Mouse (Mus musculus) MEL (cell line): ENCODE results near the gene Inpp5a.

Experiments used
- BHLHE40 ChIP-seq: IDR thresholded peaks from 2 replicates; pipeline ENCODE4 v1.6.1; 2012; ENCODE audit warnings: low read depth, mild to moderate bottlenecking, inconsistent platforms, low read length, improper control_type of control experiment, borderline replicate concordance
- CTCF ChIP-seq, 3 experiments: IDR thresholded peaks in 2 of 3; conservative IDR thresholded peaks in 1 of 3; 2 replicates each; pipeline ENCODE4 v1.5.1; 2011 to 2012; ENCODE audit warnings: low read length in 3 of 3, low read depth in 2 of 3, mild to moderate bottlenecking in 2 of 3, improper control_type of control experiment in 1 of 3, inconsistent platforms in 1 of 3, mixed read lengths in 1 of 3, moderate library complexity in 1 of 3; ENCODE audit not compliant: control insufficient read depth in 1 of 3, insufficient read depth in 1 of 3, poor library complexity in 1 of 3, severe bottlenecking in 1 of 3
- ELF1 ChIP-seq: IDR thresholded peaks from 2 replicates; pipeline ENCODE4 v1.6.1; 2014; ENCODE audit warnings: low read depth, mild to moderate bottlenecking, inconsistent platforms, low read length, improper control_type of control experiment, moderate library complexity
- EP300 ChIP-seq, 2 experiments: IDR thresholded peaks; 2 replicates each; pipeline ENCODE4 v1.6.1; 2011; ENCODE audit warnings: improper control_type of control experiment in 2 of 2, low read length in 2 of 2, low read depth in 1 of 2, mild to moderate bottlenecking in 1 of 2
- HCFC1 ChIP-seq: IDR thresholded peaks from 2 replicates; pipeline ENCODE4 v1.6.1; 2012; ENCODE audit warnings: low read depth, mild to moderate bottlenecking, inconsistent platforms, low read length, improper control_type of control experiment, moderate library complexity
- JUND ChIP-seq: IDR thresholded peaks from 2 replicates; pipeline ENCODE4 v1.6.1; 2011; ENCODE audit warnings: low read depth, mild to moderate bottlenecking, improper control_type of control experiment, low read length
- MAX ChIP-seq: IDR thresholded peaks from 2 replicates; pipeline ENCODE4 v1.6.1; 2011; ENCODE audit warnings: low read length, improper control_type of control experiment
- MYC ChIP-seq: IDR thresholded peaks from 2 replicates; pipeline ENCODE4 v1.6.1; 2011; ENCODE audit warnings: low read depth, mild to moderate bottlenecking, low read length, improper control_type of control experiment, moderate library complexity
- POLR2A ChIP-seq, 2 experiments: IDR thresholded peaks; 2 replicates each; pipeline ENCODE4 v1.6.1; 2011 to 2012; ENCODE audit warnings: low read length in 2 of 2, mild to moderate bottlenecking in 2 of 2, control low read depth in 1 of 2, improper control_type of control experiment in 1 of 2, low read depth in 1 of 2, moderate library complexity in 1 of 2; ENCODE audit not compliant: control insufficient read depth in 1 of 2, insufficient read depth in 1 of 2, poor library complexity in 1 of 2
- POLR2AphosphoS5 ChIP-seq: IDR thresholded peaks from 2 replicates; pipeline ENCODE4 v1.6.1; 2012; ENCODE audit warnings: low read depth, borderline replicate concordance, mild to moderate bottlenecking, inconsistent platforms, low read length, moderate library complexity, mixed read lengths
- SIN3A ChIP-seq: IDR thresholded peaks from 2 replicates; pipeline ENCODE4 v1.6.1; 2012; ENCODE audit warnings: low read length, improper control_type of control experiment, inconsistent platforms
- UBTF ChIP-seq: IDR thresholded peaks from 2 replicates; pipeline ENCODE4 v1.6.1; 2012; ENCODE audit warnings: low read depth, mild to moderate bottlenecking, inconsistent platforms, low read length, improper control_type of control experiment, moderate library complexity, borderline replicate concordance; ENCODE audit not compliant: insufficient read depth

GRCm38 (mm10) chr7:139445621-139446020 is 56.7 kb downstream of the Inpp5a start:
- TF ChIP-seq JUND, result no peak
- TF ChIP-seq SIN3A, result no peak
- TF ChIP-seq POLR2A (IDR thresholded peaks at IDR 0.05; ENCODE audit: control insufficient read depth in 1 of 2, insufficient read depth in 1 of 2, low read depth in 1 of 2, low read length in 2 of 2, poor library complexity in 1 of 2), result no peak
- no peak for TF ChIP-seq HCFC1
- TF ChIP-seq MYC, result no peak
- no peak for TF ChIP-seq BHLHE40
- TF ChIP-seq ELF1, result no peak
- TF ChIP-seq CTCF (IDR thresholded peaks at IDR 0.05 in 2 of 3, conservative IDR thresholded peaks at IDR 0.05 in 1 of 3; ENCODE audit: control insufficient read depth in 1 of 3, insufficient read depth in 1 of 3, low read depth in 2 of 3, low read length in 3 of 3, poor library complexity in 1 of 3, severe bottlenecking in 1 of 3), result no peak
- TF ChIP-seq EP300 (IDR thresholded peaks at IDR 0.05; ENCODE audit: low read depth in 1 of 2, low read length in 2 of 2), result no peak
- TF ChIP-seq POLR2AphosphoS5, result no peak
- TF ChIP-seq MAX, result no peak
- TF ChIP-seq UBTF, result no peak
